Mouse (Mus musculus): ENCODE data around the gene Fam110c. TPM values are rescaled to one million over a fixed set of nuclear protein-coding genes. Genes with fewer than 3 reads are reported as not detected.

The Fam110c gene
- polyA plus RNA-seq, 1 experiment from 2014 or later, result 0.17 TPM

- peak; percentile 58 for DNase-seq (ENCODE audit: low spot score)
Observed at GRCm38 (mm10) chr12:31074839-31075538, 1.3 kb downstream of the Fam110c start.

GRCm38 (mm10) chr12:31077020-31077419 lies 3.4 kb downstream of the Fam110c start:
- DNase-seq (ENCODE audit: low spot score) (no peak), ATAC-seq (ENCODE audit: low FRiP score) (no peak)
- 79% methylated on average over 7 of the region's 7 CpGs for WGBS

More at GRCm38 (mm10) chr12:31074839-31075538, 1.3 kb downstream of the Fam110c start:
- H3K4me1 ChIP-seq (replicated peaks; ENCODE audit: control insufficient read depth, insufficient read depth, low read length), result 0 out of 2 replicates have a peak, but pooled peaks cover 2% of the 10 kb centered on the region
- peak overlapping the region; percentile 30 for H3K4me3 ChIP-seq (ENCODE audit: low read depth, low read length)
- peak overlapping the region; percentile 55 for H3K4me2 ChIP-seq (replicated peaks; ENCODE audit: low read depth, low read length)
- no peak overlapping the region for H3K27ac ChIP-seq (ENCODE audit: low read depth, low read length)
- WGBS, result 3% methylated on average over 24 of the region's 24 CpGs
- H3K27me3 ChIP-seq (ENCODE audit: control insufficient read depth, insufficient read depth, low read length), result peaks cover 23% of the 10 kb centered on the region
- no peak overlapping the region for H3K9ac ChIP-seq (ENCODE audit: low read depth, low read length)
- H3K9me3 ChIP-seq (ENCODE audit: control insufficient read depth, low read length), result no peaks in the 10 kb centered on the region
- peak; percentile 33; the same call in 1 of the 2 replicates for ATAC-seq (ENCODE audit: low FRiP score)
- no peaks in the 10 kb centered on the region for H3K36me3 ChIP-seq (ENCODE audit: control insufficient read depth, insufficient read depth, low read length)

GRCm38 (mm10) chr12:31078030-31078429 lies 4.4 kb downstream of the Fam110c start:
- Histone ChIP-seq H3K36me3 (ENCODE audit: control insufficient read depth, insufficient read depth, low read length) (no peaks in the 10 kb centered on the region), H3K9me3 (ENCODE audit: control insufficient read depth, low read length) (no peaks in the 10 kb centered on the region), H3K9ac (ENCODE audit: low read depth, low read length) (no peak overlapping the region), H3K27me3 (ENCODE audit: control insufficient read depth, insufficient read depth, low read length) (peaks cover 16% of the 10 kb centered on the region), H3K4me2 (replicated peaks; ENCODE audit: low read depth, low read length) (no peak overlapping the region), H3K4me3 (ENCODE audit: low read depth, low read length) (no peak overlapping the region), H3K4me1 (replicated peaks; ENCODE audit: control insufficient read depth, insufficient read depth, low read length) (0 out of 2 replicates have a peak, but pooled peaks cover 2% of the 10 kb centered on the region), H3K27ac (ENCODE audit: low read depth, low read length) (no peak overlapping the region)
- no peak for DNase-seq (ENCODE audit: low spot score)
- 65% methylated on average over 4 of the region's 4 CpGs for WGBS
- ATAC-seq (ENCODE audit: low FRiP score), result no peak

More at GRCm38 (mm10) chr12:31077020-31077419, 3.4 kb downstream of the Fam110c start:
- Histone ChIP-seq H3K9ac (ENCODE audit: low read depth, low read length) (no peak overlapping the region), H3K4me3 (ENCODE audit: low read depth, low read length) (no peak overlapping the region), H3K27me3 (ENCODE audit: control insufficient read depth, insufficient read depth, low read length) (peaks cover 23% of the 10 kb centered on the region), H3K9me3 (ENCODE audit: control insufficient read depth, low read length) (no peaks in the 10 kb centered on the region), H3K27ac (ENCODE audit: low read depth, low read length) (no peak overlapping the region), H3K36me3 (ENCODE audit: control insufficient read depth, insufficient read depth, low read length) (no peaks in the 10 kb centered on the region), H3K4me1 (replicated peaks; ENCODE audit: control insufficient read depth, insufficient read depth, low read length) (0 out of 2 replicates have a peak, but pooled peaks cover 2% of the 10 kb centered on the region), H3K4me2 (replicated peaks; ENCODE audit: low read depth, low read length) (no peak overlapping the region)

- Histone ChIP-seq H3K4me3 (ENCODE audit: low read depth, low read length) (no peak overlapping the region), H3K27ac (ENCODE audit: low read depth, low read length) (no peak overlapping the region), H3K36me3 (ENCODE audit: control insufficient read depth, insufficient read depth, low read length) (no peaks in the 10 kb centered on the region), H3K9ac (ENCODE audit: low read depth, low read length) (no peak overlapping the region), H3K9me3 (ENCODE audit: control insufficient read depth, low read length) (no peaks in the 10 kb centered on the region), H3K27me3 (ENCODE audit: control insufficient read depth, insufficient read depth, low read length) (peaks cover 3% of the 10 kb centered on the region), H3K4me1 (replicated peaks; ENCODE audit: control insufficient read depth, insufficient read depth, low read length) (no peaks in the 10 kb centered on the region), H3K4me2 (replicated peaks; ENCODE audit: low read depth, low read length) (no peak overlapping the region)
- no peak for ATAC-seq (ENCODE audit: low FRiP score)
- DNase-seq (ENCODE audit: low spot score), result no peak
- 67% methylated on average over 6 of the region's 6 CpGs for WGBS
Observed at GRCm38 (mm10) chr12:31080352-31080751, 6.7 kb downstream of the Fam110c start.

DNA sequence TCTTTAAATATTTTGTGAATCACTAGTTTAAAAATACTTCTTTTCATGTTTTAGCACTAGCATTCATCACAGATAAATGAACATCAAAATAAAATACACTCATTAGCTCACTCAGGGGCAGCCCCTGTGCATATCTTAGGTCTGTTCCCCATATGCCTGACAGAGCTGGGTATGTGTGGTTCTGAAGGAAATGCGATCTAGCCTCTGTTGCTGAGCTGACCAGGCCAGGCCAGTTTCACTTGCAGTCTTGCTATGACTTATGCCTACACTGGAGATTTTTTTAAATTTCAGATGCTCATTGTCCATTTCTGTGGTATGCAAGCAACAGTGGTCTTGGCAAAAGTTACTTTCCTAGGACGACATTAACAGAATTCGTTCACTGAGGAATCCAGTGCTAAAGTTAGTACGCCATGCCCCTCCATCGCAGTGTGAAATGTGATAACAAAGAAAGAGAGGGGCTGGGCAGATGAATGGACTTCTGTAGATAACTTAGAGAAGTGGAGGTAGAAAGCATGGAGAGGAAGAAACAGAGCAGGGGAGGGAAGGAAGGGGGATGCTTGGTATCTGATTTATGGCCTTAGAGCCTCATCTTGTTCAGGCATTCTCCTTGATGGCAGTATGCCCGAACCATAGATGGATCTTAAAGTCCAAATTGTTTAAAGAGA lies 7.4 kb downstream of the Fam110c start:
- Histone ChIP-seq H3K9me3 (ENCODE audit: control insufficient read depth, low read length) (no peaks in the 10 kb centered on the region), H3K4me3 (ENCODE audit: low read depth, low read length) (no peak overlapping the region), H3K36me3 (ENCODE audit: control insufficient read depth, insufficient read depth, low read length) (no peaks in the 10 kb centered on the region), H3K9ac (ENCODE audit: low read depth, low read length) (no peak overlapping the region), H3K4me2 (replicated peaks; ENCODE audit: low read depth, low read length) (no peak overlapping the region), H3K4me1 (replicated peaks; ENCODE audit: control insufficient read depth, insufficient read depth, low read length) (no peaks in the 10 kb centered on the region), H3K27ac (ENCODE audit: low read depth, low read length) (no peak overlapping the region), H3K27me3 (ENCODE audit: control insufficient read depth, insufficient read depth, low read length) (no peaks in the 10 kb centered on the region)
- no peak for ATAC-seq (ENCODE audit: low FRiP score)
- no peak for DNase-seq (ENCODE audit: low spot score)
- 91% methylated on average over 6 of the region's 6 CpGs for WGBS

- Histone ChIP-seq H3K9me3 (ENCODE audit: control insufficient read depth, low read length) (no peaks in the 10 kb centered on the region), H3K27me3 (ENCODE audit: control insufficient read depth, insufficient read depth, low read length) (no peaks in the 10 kb centered on the region), H3K4me3 (ENCODE audit: low read depth, low read length) (no peak overlapping the region), H3K9ac (ENCODE audit: low read depth, low read length) (no peak overlapping the region), H3K4me1 (replicated peaks; ENCODE audit: control insufficient read depth, insufficient read depth, low read length) (no peaks in the 10 kb centered on the region), H3K4me2 (replicated peaks; ENCODE audit: low read depth, low read length) (no peak overlapping the region), H3K27ac (ENCODE audit: low read depth, low read length) (no peak overlapping the region), H3K36me3 (ENCODE audit: control insufficient read depth, insufficient read depth, low read length) (no peaks in the 10 kb centered on the region)
- DNase-seq (ENCODE audit: low spot score) (no peak), ATAC-seq (ENCODE audit: low FRiP score) (no peak)
- 84% methylated on average over 4 of the region's 4 CpGs for WGBS
Observed at GRCm38 (mm10) chr12:31083007-31083406, 9.3 kb downstream of the Fam110c start.

DNA sequence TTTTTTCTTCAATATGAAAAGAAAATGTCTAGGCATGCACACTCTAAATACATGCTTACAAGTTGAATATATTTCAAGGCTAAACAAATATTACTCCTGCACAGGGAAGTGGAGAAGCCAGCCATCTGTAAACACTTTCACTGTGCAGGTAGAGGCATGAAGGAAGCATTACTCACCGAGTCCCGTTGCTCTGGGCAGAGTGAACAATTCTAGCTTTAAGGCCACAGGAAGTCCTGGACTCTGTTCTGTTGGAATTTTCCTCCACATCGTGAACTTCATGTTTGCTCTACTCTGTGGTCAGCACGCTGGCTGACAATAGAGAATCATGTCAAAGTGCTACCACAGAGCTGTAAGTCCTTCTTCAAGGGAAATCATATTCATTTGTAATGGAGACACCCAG lies 9.7 kb downstream of the Fam110c start:
- WGBS, result 83% methylated on average over 4 of the region's 4 CpGs

DNA sequence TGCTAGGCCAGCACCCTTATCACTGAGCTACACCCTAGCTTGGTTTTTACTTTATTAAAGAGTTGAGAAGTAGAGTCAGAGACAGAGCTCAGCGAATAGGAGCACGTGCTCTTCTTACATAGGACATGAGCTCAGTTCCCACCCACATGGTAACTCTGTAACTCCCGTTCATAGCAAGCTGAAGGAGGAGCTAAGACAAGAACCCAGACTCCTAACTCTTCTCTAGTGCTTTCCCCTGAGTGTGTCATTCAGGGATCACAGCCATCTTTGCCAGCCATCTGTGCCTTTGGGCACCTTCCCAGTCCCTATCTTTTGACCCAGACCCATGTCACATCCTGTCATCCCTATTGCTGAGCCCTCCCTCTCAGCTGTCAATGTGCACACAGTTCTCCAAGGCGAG lies 13.4 kb downstream of the Fam110c start:
- H3K4me3 ChIP-seq (ENCODE audit: low read depth, low read length), result no peak overlapping the region

More for the DNA sequence above, 9.7 kb downstream of the Fam110c start:
- no peak overlapping the region for H3K27ac ChIP-seq (ENCODE audit: low read depth, low read length)
- no peaks in the 10 kb centered on the region for H3K27me3 ChIP-seq (ENCODE audit: control insufficient read depth, insufficient read depth, low read length)
- H3K36me3 ChIP-seq (ENCODE audit: control insufficient read depth, insufficient read depth, low read length), result no peaks in the 10 kb centered on the region
- no peaks in the 10 kb centered on the region for H3K9me3 ChIP-seq (ENCODE audit: control insufficient read depth, low read length)
- no peak overlapping the region for H3K4me2 ChIP-seq (replicated peaks; ENCODE audit: low read depth, low read length)
- no peaks in the 10 kb centered on the region for H3K4me1 ChIP-seq (replicated peaks; ENCODE audit: control insufficient read depth, insufficient read depth, low read length)
- no peak overlapping the region for H3K4me3 ChIP-seq (ENCODE audit: low read depth, low read length)
- ATAC-seq (ENCODE audit: low FRiP score) (no peak), DNase-seq (ENCODE audit: low spot score) (no peak)
- no peak overlapping the region for H3K9ac ChIP-seq (ENCODE audit: low read depth, low read length)

DNA sequence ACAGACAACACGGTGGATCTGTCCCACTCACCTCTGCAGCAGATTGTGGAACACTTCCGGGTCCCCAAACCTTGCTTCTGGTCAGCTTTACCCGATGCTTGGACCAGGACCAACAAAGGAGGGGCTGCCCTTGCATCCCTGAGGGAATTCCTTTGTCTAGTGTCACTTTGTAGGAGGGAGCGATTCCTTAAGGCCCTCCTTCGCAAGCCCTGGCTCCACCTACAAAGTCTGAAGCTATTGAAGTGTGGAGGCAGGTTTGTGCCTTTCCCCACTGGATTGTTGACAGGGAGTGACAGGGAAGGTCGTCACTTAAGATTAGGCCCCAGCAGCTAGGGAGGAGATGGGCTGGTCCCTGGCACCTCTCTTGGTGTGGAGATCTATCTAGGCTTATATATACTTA lies 16.7 kb downstream of the Fam110c start:
- Histone ChIP-seq H3K27me3 (ENCODE audit: control insufficient read depth, insufficient read depth, low read length) (no peaks in the 10 kb centered on the region), H3K9ac (ENCODE audit: low read depth, low read length) (no peak overlapping the region), H3K36me3 (ENCODE audit: control insufficient read depth, insufficient read depth, low read length) (no peaks in the 10 kb centered on the region), H3K9me3 (ENCODE audit: control insufficient read depth, low read length) (no peaks in the 10 kb centered on the region), H3K4me3 (ENCODE audit: low read depth, low read length) (no peak overlapping the region), H3K4me2 (replicated peaks; ENCODE audit: low read depth, low read length) (no peak overlapping the region), H3K27ac (ENCODE audit: low read depth, low read length) (no peak overlapping the region), H3K4me1 (replicated peaks; ENCODE audit: control insufficient read depth, insufficient read depth, low read length) (no peaks in the 10 kb centered on the region)
- WGBS, result 15% methylated on average over 6 of the region's 6 CpGs
- ATAC-seq (ENCODE audit: low FRiP score) (no peak), DNase-seq (ENCODE audit: low spot score) (no peak)

More for the DNA sequence above, 13.4 kb downstream of the Fam110c start:
- DNase-seq (ENCODE audit: low spot score), result no peak
- Histone ChIP-seq H3K36me3 (ENCODE audit: control insufficient read depth, insufficient read depth, low read length) (no peaks in the 10 kb centered on the region), H3K27me3 (ENCODE audit: control insufficient read depth, insufficient read depth, low read length) (no peaks in the 10 kb centered on the region), H3K9me3 (ENCODE audit: control insufficient read depth, low read length) (no peaks in the 10 kb centered on the region), H3K4me1 (replicated peaks; ENCODE audit: control insufficient read depth, insufficient read depth, low read length) (no peaks in the 10 kb centered on the region), H3K4me2 (replicated peaks; ENCODE audit: low read depth, low read length) (no peak overlapping the region), H3K9ac (ENCODE audit: low read depth, low read length) (no peak overlapping the region), H3K27ac (ENCODE audit: low read depth, low read length) (no peak overlapping the region)
- no peak for ATAC-seq (ENCODE audit: low FRiP score)
- 91% methylated on average over 4 of the region's 4 CpGs for WGBS
